Mouse (Mus musculus): ENCODE measurements around the gene Dag1. TPM values are rescaled to one million over a fixed set of nuclear protein-coding genes. Genes with fewer than 3 reads are reported as not detected.

The Dag1 gene
- polyA plus RNA-seq, 1 experiment from 2014 or later, result 20.7 TPM

DNA sequence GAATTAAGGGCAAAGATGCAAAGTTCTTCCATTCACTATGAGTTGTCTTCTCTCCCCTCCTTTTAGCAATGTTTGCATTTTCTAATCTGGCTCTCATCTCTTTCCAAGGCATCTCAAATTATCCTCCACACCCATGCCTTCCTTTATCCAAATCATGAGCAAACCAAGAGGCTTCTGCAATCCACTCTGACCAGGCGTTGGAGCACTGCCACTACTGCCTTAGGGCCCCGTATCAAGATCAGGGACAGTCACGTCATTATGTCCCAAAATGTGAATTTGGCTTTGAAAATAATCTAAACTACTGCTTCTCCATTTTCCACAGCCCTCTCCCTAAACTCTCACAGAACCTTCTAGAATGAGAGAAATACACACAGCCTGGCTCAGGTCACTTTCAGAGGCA, 19.2 kb downstream of the Dag1 start:
- no peak overlapping the region for H3K4me2 ChIP-seq
- H3K27me3 ChIP-seq (replicated peaks), result no peaks in the 10 kb centered on the region
- no peaks in the 10 kb centered on the region for H3K9me3 ChIP-seq (replicated peaks)
- WGBS (ENCODE audit: insufficient replicate concordance), result 74% methylated on average over 3 of the region's 3 CpGs
- no peak overlapping the region for H3K9ac ChIP-seq
- peaks cover 5% of the 10 kb centered on the region for H3K36me3 ChIP-seq
- H3K4me3 ChIP-seq, result no peak overlapping the region
- no peak for ATAC-seq
- H3K4me1 ChIP-seq, result no peaks in the 10 kb centered on the region
- no peak overlapping the region for H3K27ac ChIP-seq

DNA sequence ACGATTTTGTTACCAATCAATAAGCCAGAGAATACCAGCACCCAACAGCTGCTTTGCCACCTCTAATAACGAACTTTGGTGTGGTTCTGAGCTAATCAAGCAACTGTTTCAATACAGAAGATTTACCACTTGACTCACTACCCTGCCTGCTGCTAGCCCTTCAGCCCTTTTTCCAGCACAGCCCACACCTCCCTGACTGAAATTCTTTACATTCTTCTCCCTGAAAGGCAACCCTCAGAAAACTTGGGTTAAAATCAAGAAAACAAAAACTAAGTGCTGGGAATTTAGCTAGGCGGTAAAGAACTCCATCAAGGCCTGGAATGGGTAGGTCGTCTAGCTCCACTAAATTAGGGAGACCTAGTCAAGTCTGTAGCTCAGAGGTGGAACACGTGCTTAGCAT, 23.8 kb downstream of the Dag1 start:
- Histone ChIP-seq H3K9me3 (replicated peaks) (no peaks in the 10 kb centered on the region), H3K27ac (no peak overlapping the region)

DNA sequence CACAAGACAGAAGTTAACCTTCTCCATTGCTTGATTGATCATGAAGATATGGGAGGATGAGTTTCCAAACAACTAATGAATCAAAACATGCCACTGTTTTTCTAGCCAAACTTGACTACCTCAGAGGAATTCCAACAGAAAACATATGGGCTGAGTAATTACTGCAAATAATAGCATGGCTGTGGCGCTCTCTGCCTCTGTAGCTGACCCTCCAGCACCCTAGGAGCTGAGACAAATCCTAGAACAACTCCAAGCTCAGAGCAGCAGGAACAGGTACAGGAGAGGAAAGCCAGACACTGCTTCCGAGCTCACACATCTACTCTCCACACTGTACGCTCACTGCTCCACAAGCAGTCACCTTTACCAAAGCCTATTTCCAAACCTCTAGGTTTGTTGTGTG, 24.9 kb downstream of the Dag1 start:
- Histone ChIP-seq H3K4me1 (0 out of 2 replicates have a peak, but pooled peaks cover 6% of the 10 kb centered on the region), H3K4me2 (no peak overlapping the region), H3K9ac (no peak overlapping the region), H3K36me3 (no peaks in the 10 kb centered on the region), H3K27me3 (replicated peaks) (no peaks in the 10 kb centered on the region), H3K9me3 (replicated peaks) (no peaks in the 10 kb centered on the region), H3K27ac (no peak overlapping the region), H3K4me3 (no peak overlapping the region)
- no peak for ATAC-seq
- 80% methylated on average over 3 of the region's 3 CpGs for WGBS (ENCODE audit: insufficient replicate concordance)

More for the DNA sequence above, 23.8 kb downstream of the Dag1 start:
- Histone ChIP-seq H3K36me3 (no peaks in the 10 kb centered on the region), H3K4me1 (0 out of 2 replicates have a peak, but pooled peaks cover 2% of the 10 kb centered on the region), H3K4me2 (no peak overlapping the region), H3K27me3 (replicated peaks) (no peaks in the 10 kb centered on the region), H3K4me3 (no peak overlapping the region), H3K9ac (no peak overlapping the region)
- WGBS (ENCODE audit: insufficient replicate concordance), result 74% methylated on average over 5 of the region's 5 CpGs
- ATAC-seq, result no peak

DNA sequence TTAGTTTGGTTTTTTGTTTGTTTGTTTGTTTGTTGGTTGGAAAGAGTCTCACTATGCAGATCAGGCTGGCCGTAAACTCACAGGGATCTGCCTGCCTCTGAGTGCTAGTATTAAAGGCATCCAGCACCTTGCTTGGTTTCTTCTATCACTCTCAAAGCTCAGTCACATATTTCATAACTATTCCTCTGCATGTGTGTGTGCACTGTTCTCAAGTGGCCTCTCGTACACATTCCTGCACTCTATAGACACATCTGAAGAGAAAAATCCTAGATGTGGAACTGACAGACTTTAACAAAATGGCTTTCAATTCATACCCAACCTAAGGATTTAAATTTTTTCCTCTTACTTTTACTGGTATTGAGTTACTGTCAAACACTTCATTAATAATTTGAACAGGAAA, 25.4 kb downstream of the Dag1 start:
- H3K4me3 ChIP-seq, result no peak overlapping the region
- no peaks in the 10 kb centered on the region for H3K9me3 ChIP-seq (replicated peaks)
- H3K27me3 ChIP-seq (replicated peaks), result no peaks in the 10 kb centered on the region
- 0 out of 2 replicates have a peak, but pooled peaks cover 6% of the 10 kb centered on the region for H3K4me1 ChIP-seq
- 76% methylated on average over 2 of the region's 2 CpGs for WGBS (ENCODE audit: insufficient replicate concordance)
- no peaks in the 10 kb centered on the region for H3K36me3 ChIP-seq
- no peak overlapping the region for H3K4me2 ChIP-seq
- ATAC-seq, result no peak
- H3K9ac ChIP-seq, result no peak overlapping the region
- H3K27ac ChIP-seq, result no peak overlapping the region

DNA sequence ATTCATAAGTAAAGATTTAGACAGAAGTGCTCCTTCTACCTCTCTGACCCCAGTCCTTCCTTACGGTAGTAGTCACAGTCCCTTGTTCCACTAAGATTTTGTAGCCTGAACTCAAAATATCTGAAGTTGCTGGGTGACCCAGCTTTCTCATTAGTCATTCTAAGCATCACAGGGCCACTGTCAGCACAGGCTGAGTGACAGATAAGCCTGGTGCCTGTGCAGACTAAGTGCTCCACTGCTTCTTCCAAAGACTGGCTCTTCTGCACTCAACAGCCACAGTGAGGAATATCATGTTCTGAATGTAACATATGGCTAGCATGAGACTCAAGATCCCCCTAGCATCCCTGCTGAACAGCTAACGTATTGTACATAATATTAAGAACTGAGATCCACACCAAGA, 29.1 kb downstream of the Dag1 start:
- Histone ChIP-seq H3K27ac (no peak overlapping the region), H3K4me1 (0 out of 2 replicates have a peak, but pooled peaks cover 6% of the 10 kb centered on the region), H3K9ac (no peak overlapping the region), H3K9me3 (replicated peaks) (no peaks in the 10 kb centered on the region), H3K27me3 (replicated peaks) (no peaks in the 10 kb centered on the region), H3K4me2 (no peak overlapping the region), H3K36me3 (no peaks in the 10 kb centered on the region), H3K4me3 (no peak overlapping the region)
- ATAC-seq, result no peak
- 72% methylated on average over 2 of the region's 2 CpGs for WGBS (ENCODE audit: insufficient replicate concordance)

DNA sequence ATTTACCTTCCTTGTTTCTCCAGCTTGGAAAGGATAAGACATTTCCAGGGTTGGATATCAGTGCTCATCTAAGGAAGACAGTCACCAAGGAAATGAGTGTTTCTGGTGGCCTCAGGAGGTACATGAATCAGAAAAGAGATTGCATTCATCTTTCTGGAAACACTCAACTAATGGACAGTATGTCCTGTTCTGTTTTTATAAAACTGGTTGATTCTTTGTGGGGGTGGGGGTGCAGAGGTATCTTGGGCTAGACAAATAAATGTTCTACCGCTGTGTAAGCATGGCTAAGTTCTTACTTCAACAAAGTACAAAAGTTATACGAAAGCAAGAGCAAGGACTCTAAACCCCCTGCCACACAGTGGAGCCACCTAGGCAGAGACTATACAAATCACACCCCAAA, 30.9 kb downstream of the Dag1 start:
- H3K4me1 ChIP-seq, result 0 out of 2 replicates have a peak, but pooled peaks cover 9% of the 10 kb centered on the region
- no peaks in the 10 kb centered on the region for H3K36me3 ChIP-seq
- no peak for ATAC-seq
- no peaks in the 10 kb centered on the region for H3K27me3 ChIP-seq (replicated peaks)
- H3K9me3 ChIP-seq (replicated peaks), result no peaks in the 10 kb centered on the region
- no peak overlapping the region for H3K4me3 ChIP-seq
- H3K27ac ChIP-seq, result no peak overlapping the region
- 78% methylated on average over 2 of the region's 2 CpGs for WGBS (ENCODE audit: insufficient replicate concordance)
- no peak overlapping the region for H3K9ac ChIP-seq
- H3K4me2 ChIP-seq, result no peak overlapping the region

DNA sequence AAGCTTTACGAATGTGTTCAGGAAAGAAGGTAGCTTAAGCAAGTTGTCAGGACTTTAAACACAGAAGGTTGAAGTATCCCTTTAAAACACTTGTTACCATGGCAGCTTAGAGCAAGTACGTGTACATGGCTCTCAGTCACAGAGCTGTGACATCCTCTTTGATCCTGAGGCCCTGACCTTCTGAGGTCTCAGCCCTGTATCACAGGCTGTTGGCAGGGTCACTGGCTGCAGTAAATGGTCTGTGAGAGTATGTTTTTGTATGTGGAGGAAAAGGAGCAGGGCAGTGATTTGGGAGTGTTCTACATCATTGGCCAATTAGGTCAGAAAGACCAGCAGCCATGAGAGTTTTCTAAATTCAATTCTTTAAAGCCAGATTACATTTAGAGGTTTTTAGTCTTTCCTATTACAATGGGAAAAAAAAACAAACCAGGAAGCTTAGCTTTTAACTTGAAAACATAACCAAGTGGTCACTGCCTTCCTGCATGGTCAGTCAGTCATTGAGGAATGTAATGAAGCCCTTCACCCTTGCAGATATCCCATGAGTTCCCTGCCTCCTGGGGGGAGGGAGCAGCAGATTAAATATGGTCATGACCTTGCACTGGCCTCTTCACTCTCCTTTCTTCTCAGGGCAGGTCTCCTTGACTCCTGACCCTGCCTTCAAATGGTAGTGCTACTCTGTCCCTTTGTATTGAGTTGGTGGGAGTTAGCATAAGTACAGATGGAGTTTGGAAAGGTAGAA, 35.7 kb downstream of the Dag1 start:
- no peak for ATAC-seq
- Histone ChIP-seq H3K4me1 (0 out of 2 replicates have a peak, but pooled peaks cover 3% of the 10 kb centered on the region), H3K27me3 (replicated peaks) (no peaks in the 10 kb centered on the region), H3K4me3 (no peak overlapping the region), H3K4me2 (no peak overlapping the region), H3K27ac (no peak overlapping the region), H3K36me3 (no peaks in the 10 kb centered on the region), H3K9ac (no peak overlapping the region), H3K9me3 (replicated peaks) (no peaks in the 10 kb centered on the region)
- WGBS (ENCODE audit: insufficient replicate concordance), result 53% methylated on average over 2 of the region's 2 CpGs

DNA sequence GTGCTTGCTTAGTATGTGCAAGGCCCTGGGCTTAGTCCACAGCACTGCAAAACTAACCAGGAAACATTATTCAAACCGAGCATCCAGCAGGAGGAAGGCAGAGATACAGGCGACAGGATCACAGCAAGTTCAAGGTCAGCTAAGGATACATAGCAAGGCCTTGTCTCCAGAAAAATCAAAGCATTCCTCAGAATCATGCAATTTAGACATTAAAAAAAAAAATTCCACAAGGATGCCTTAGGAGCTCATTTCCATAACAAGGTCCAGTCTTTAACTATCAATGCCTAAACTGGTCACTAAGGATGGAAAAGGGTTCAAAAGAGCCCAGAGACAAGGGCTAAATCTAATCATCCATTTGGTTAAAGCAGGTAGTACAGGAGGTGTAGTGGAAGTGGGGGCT, 38.6 kb downstream of the Dag1 start:
- ATAC-seq, result no peak
- Histone ChIP-seq H3K4me2 (no peak overlapping the region), H3K36me3 (no peaks in the 10 kb centered on the region), H3K27ac (no peak overlapping the region), H3K4me1 (0 out of 2 replicates have a peak, but pooled peaks cover 3% of the 10 kb centered on the region), H3K9me3 (replicated peaks) (no peaks in the 10 kb centered on the region), H3K27me3 (replicated peaks) (no peaks in the 10 kb centered on the region), H3K9ac (no peak overlapping the region), H3K4me3 (no peak overlapping the region)
- 65% methylated on average over 2 of the region's 2 CpGs for WGBS (ENCODE audit: insufficient replicate concordance)

DNA sequence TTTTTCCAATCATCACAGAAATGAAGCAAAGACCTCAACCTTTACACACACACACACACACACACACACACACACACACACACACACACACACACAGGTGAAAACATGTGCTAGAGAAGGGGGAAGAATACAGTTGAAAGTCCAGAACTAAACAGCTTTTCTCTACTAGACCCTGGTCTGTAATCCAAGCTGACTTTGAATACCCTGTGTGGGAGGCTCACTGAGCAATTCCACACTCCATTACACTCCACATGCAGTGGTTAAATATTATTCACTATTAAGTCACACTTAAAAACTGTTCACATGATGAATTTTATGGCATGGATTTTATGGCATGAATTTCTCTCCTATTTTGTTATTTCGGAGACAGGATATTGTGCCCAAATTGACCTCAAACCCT, 40.1 kb downstream of the Dag1 start:
- Histone ChIP-seq H3K27ac (no peak overlapping the region), H3K4me2 (no peak overlapping the region), H3K4me1 (0 out of 2 replicates have a peak, but pooled peaks cover 3% of the 10 kb centered on the region), H3K9ac (no peak overlapping the region), H3K27me3 (replicated peaks) (no peaks in the 10 kb centered on the region), H3K36me3 (no peaks in the 10 kb centered on the region), H3K9me3 (replicated peaks) (no peaks in the 10 kb centered on the region), H3K4me3 (no peak overlapping the region)
- no peak for ATAC-seq
- WGBS (ENCODE audit: insufficient replicate concordance), result 79% methylated on average over 1 of the region's 1 CpGs

DNA sequence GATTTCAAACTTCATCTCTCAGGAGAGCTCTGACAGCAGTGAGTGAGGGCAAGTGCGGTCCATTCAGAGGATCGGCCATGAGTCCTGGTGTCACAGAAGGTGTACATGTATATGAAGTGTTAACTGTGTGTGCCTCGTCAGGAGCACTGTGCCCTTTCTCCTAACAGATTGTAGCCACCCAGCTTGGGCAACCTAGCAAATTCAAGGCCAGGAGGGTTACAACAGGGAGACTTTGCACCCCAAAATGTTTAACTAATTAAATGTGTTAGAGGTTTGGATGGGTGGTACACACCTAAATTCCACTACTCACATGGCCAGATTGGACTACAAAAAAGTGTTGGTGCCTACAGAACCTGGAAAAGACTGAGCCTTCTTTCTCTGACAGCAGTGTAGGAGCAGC, 42.2 kb downstream of the Dag1 start:
- Histone ChIP-seq H3K27ac (no peak overlapping the region), H3K4me2 (no peak overlapping the region), H3K9ac (no peak overlapping the region), H3K27me3 (replicated peaks) (no peaks in the 10 kb centered on the region), H3K9me3 (replicated peaks) (no peaks in the 10 kb centered on the region), H3K4me3 (no peak overlapping the region), H3K36me3 (peaks cover 17% of the 10 kb centered on the region), H3K4me1 (no peaks in the 10 kb centered on the region)
- ATAC-seq, result no peak
- 82% methylated on average over 3 of the region's 3 CpGs for WGBS (ENCODE audit: insufficient replicate concordance)

DNA sequence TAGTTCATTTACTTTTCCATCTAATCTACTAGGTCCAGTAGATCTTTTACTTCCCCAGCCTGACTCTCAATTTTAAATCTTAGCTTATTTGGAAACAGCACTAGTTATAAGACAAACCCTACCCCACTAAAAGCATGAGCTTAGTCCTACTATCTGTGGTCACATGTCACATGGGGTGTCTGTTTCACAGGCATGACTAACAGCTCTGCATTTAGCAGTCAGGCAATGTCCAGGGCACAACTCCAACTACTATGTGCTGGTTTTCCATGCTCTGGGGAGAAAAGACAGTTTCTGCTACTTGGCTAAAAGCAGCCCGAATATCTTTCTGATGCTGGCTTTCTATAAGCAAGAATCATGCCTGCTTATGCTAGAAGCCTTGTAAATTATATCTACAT, 43.4 kb downstream of the Dag1 start:
- H3K4me1 ChIP-seq, result no peaks in the 10 kb centered on the region
- H3K9ac ChIP-seq, result no peak overlapping the region
- no peak overlapping the region for H3K27ac ChIP-seq
- no peaks in the 10 kb centered on the region for H3K27me3 ChIP-seq (replicated peaks)
- no peak overlapping the region for H3K4me3 ChIP-seq
- WGBS (ENCODE audit: insufficient replicate concordance), result 81% methylated on average over 1 of the region's 1 CpGs
- peaks cover 26% of the 10 kb centered on the region for H3K36me3 ChIP-seq
- no peaks in the 10 kb centered on the region for H3K9me3 ChIP-seq (replicated peaks)
- no peak overlapping the region for H3K4me2 ChIP-seq
- ATAC-seq, result no peak

DNA sequence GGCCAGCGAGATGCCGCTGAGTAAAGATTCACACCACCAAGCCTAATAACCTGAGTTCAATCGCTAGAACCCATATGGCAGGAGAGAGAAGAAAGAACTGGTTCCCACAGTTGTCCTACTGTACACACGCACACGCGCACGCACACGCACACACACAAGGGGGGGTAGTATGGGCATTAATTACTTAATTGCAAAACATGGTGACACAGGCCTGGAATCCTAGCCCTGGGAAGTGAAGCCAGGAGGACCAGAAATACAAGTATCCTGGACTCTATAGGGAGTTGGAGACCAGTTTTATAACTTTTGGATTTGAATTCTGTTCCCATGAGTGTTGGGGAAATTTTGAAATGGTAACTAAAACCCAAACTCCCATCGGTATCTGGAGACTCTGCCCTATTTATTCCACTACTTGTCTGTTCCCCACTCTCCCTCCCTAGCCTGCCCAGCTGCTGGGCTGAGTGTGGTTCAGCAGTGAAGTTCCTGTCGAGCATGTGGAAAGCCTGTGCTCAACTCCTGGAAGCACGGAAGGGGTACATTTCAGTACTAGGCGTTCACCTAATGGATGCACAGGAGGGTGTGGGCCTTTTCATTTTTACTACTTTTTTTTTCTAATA, 43.9 kb downstream of the Dag1 start:
- H3K36me3 ChIP-seq, result peaks cover 29% of the 10 kb centered on the region
- H3K9me3 ChIP-seq (replicated peaks), result no peaks in the 10 kb centered on the region
- H3K4me1 ChIP-seq, result no peaks in the 10 kb centered on the region
- no peak overlapping the region for H3K4me3 ChIP-seq
- no peak for ATAC-seq
- 80% methylated on average over 12 of the region's 12 CpGs for WGBS (ENCODE audit: insufficient replicate concordance)
- H3K27ac ChIP-seq, result no peak overlapping the region
- no peak overlapping the region for H3K4me2 ChIP-seq
- no peaks in the 10 kb centered on the region for H3K27me3 ChIP-seq (replicated peaks)
- no peak overlapping the region for H3K9ac ChIP-seq
